Mouse (Mus musculus) heart, postnatal 0 days (tissue): ENCODE measurements at regions not wholly inside any gene's neighbourhood (a gene's known extent, or its start where the extent isn't known, plus 50 kb on each side); places are given as distances from the start of the nearest gene placed in this dataset.

Source experiments
- ATAC-seq: fragments of 200-750 bp; cut with Nextera tagmentation; 2 replicates; pipeline ENCODE4 v1.8.0; 2017; ENCODE audit warnings: low read depth, moderate number of reproducible peaks, moderate library complexity; ENCODE audit not compliant: insufficient read depth
- DNase-seq: peaks from one replicate; pipeline ENCODE4 v3.0.0-alpha.2; 2016; ENCODE audit warnings: low spot score
- H3K27ac ChIP-seq: fragments of 300-500 bp; sonication (generic); 2 replicates; pipeline ENCODE4 v1.5.1; 2014; ENCODE audit warnings: low read depth, mild to moderate bottlenecking
- H3K27me3 ChIP-seq: fragments of 300-500 bp; sonication (generic); 2 replicates; pipeline ENCODE4 v1.6.1; 2014; ENCODE audit warnings: low read length, mixed read lengths; ENCODE audit not compliant: control insufficient read depth, insufficient read depth
- H3K36me3 ChIP-seq: fragments of 300-500 bp; sonication (generic); replicated peaks from 2 replicates; pipeline ENCODE4 v1.6.1; 2014; ENCODE audit warnings: low read length, mixed read lengths; ENCODE audit not compliant: control insufficient read depth, insufficient read depth
- H3K4me1 ChIP-seq: fragments of 300-500 bp; sonication (generic); 2 replicates; pipeline ENCODE4 v1.6.1; 2014; ENCODE audit warnings: antibody characterized with exemption; ENCODE audit not compliant: control insufficient read depth, insufficient read depth
- H3K4me2 ChIP-seq: fragments of 300-500 bp; sonication (generic); 2 replicates; pipeline ENCODE4 v1.6.1; 2014; ENCODE audit warnings: low read depth, mild to moderate bottlenecking, low read length, moderate library complexity
- H3K4me3 ChIP-seq: fragments of 300-500 bp; sonication (generic); 2 replicates; pipeline ENCODE4 v1.5.1; 2014; ENCODE audit warnings: low read depth, low read length
- H3K9ac ChIP-seq: fragments of 300-500 bp; sonication (generic); replicated peaks from 2 replicates; pipeline ENCODE4 v1.6.1; 2014; ENCODE audit warnings: low read depth, low read length, mixed read lengths
- H3K9me3 ChIP-seq: fragments of 300-500 bp; sonication (generic); replicated peaks from 2 replicates; pipeline ENCODE4 v1.6.1; 2016; ENCODE audit warnings: low read length; ENCODE audit not compliant: control insufficient read depth
- CTCF ChIP-seq: IDR thresholded peaks from 2 replicates; pipeline ENCODE4 v1.5.1; 2016; ENCODE audit warnings: antibody characterized with exemption, control low read depth, low read depth
- EP300 ChIP-seq: IDR thresholded peaks from 2 replicates; pipeline ENCODE4 v1.6.1; 2016; ENCODE audit warnings: antibody characterized with exemption, low read depth
- WGBS: fragments of 180-500 bp; shearing (Covaris S2); extraction: QIAGEN DNeasy Blood & Tissue Kit; methylation state at CpG from one replicate; pipeline ENCODE4 v1.1.7; 2014; 5-methylcytosine and 5-hydroxymethylcytosine counted together

GRCm38 (mm10) chr5:64474868-64475267, 318.8 kb downstream of the Tbc1d1 start:
- DNase-seq (no peak), ATAC-seq (no peak)
- no peaks in the 10 kb centered on the region; the same call in 1 of the 2 replicates for H3K4me1 ChIP-seq
- H3K27ac ChIP-seq = no peak overlapping the region
- no peak for TF ChIP-seq EP300
- TF ChIP-seq CTCF = no peak
- no peak overlapping the region for H3K4me3 ChIP-seq
- no peaks in the 10 kb centered on the region for H3K27me3 ChIP-seq
- H3K4me2 ChIP-seq = no peak overlapping the region
- H3K36me3 ChIP-seq = no peaks in the 10 kb centered on the region
- no peaks in the 10 kb centered on the region for H3K9me3 ChIP-seq
- 97% methylated on average over 1 of the region's 1 CpGs for WGBS
- H3K9ac ChIP-seq = no peak overlapping the region

GRCm38 (mm10) chr5:64475736-64476519, 319.8 kb downstream of the Tbc1d1 start:
- 70% methylated on average over 8 of the region's 8 CpGs for WGBS

GRCm38 (mm10) chr5:64476641-64477369, 320.7 kb downstream of the Tbc1d1 start:
- 79% methylated on average over 11 of the region's 11 CpGs for WGBS
- TF ChIP-seq CTCF = no peak
- no peak for TF ChIP-seq EP300
- Histone ChIP-seq H3K36me3 (no peaks in the 10 kb centered on the region), H3K9ac (no peak overlapping the region), H3K4me1 (no peaks in the 10 kb centered on the region; the same call in 1 of the 2 replicates), H3K9me3 (no peaks in the 10 kb centered on the region), H3K4me3 (no peak overlapping the region), H3K4me2 (no peak overlapping the region), H3K27me3 (no peaks in the 10 kb centered on the region), H3K27ac (no peak overlapping the region)
- ATAC-seq = no peak
- DNase-seq = no peak

More at GRCm38 (mm10) chr5:64475736-64476519, 319.8 kb downstream of the Tbc1d1 start:
- H3K4me2 ChIP-seq = no peak overlapping the region
- no peak for DNase-seq
- no peaks in the 10 kb centered on the region for H3K27me3 ChIP-seq
- no peaks in the 10 kb centered on the region for H3K36me3 ChIP-seq
- H3K9me3 ChIP-seq = no peaks in the 10 kb centered on the region
- no peaks in the 10 kb centered on the region; the same call in 1 of the 2 replicates for H3K4me1 ChIP-seq
- no peak overlapping the region for H3K9ac ChIP-seq
- ATAC-seq = no peak
- H3K4me3 ChIP-seq = no peak overlapping the region
- TF ChIP-seq EP300 (no peak), CTCF (no peak)
- H3K27ac ChIP-seq = no peak overlapping the region

- Histone ChIP-seq H3K4me3 (no peak overlapping the region), H3K4me2 (no peak overlapping the region), H3K36me3 (no peaks in the 10 kb centered on the region), H3K27me3 (no peaks in the 10 kb centered on the region), H3K27ac (no peak overlapping the region), H3K9ac (no peak overlapping the region), H3K4me1 (no peaks in the 10 kb centered on the region), H3K9me3 (no peaks in the 10 kb centered on the region)
- no peak for ATAC-seq
- TF ChIP-seq EP300 (no peak), CTCF (no peak)
- 78% methylated on average over 13 of the region's 13 CpGs for WGBS
- DNase-seq = no peak
Measured at GRCm38 (mm10) chr5:64478143-64478542, 322.0 kb downstream of the Tbc1d1 start.

GRCm38 (mm10) chr5:64478599-64479214, 322.6 kb downstream of the Tbc1d1 start:
- Histone ChIP-seq H3K4me2 (no peak overlapping the region), H3K36me3 (no peaks in the 10 kb centered on the region), H3K27me3 (no peaks in the 10 kb centered on the region), H3K4me1 (no peaks in the 10 kb centered on the region), H3K9me3 (no peaks in the 10 kb centered on the region), H3K4me3 (no peak overlapping the region), H3K9ac (no peak overlapping the region), H3K27ac (no peak overlapping the region)
- ATAC-seq (no peak), DNase-seq (no peak)
- WGBS = 67% methylated on average over 10 of the region's 10 CpGs
- TF ChIP-seq EP300 (no peak), CTCF (no peak)
